Mouse (Mus musculus) kidney, adult 8-10 months (tissue): Measurements from ENCODE around the gene Psg16.

Source experiments
- DNase-seq, 2 experiments: peaks; one replicate each; pipeline ENCODE4 v3.0.0; 2022

Gene Psg16

DNA sequence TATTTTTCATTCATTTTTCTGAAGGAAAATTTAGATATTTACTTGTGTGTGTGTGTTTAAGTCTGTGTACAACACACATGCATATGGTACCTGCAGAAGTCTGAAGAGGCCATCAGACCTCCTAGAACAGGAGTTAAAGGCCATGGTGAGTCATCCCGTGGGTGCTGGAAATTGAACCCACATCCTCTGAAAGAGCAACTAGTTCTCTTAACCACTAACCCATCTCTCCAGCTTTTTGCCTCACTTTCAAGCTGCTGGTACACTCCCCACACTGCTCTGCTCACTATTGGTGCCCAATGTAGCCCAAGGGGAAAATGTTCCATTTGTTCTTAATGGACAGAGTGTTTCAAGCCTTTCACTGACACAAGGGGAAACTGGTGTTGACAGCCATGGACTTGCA is 61.5 kb downstream of the Psg16 start:
- no peak for DNase-seq

DNA sequence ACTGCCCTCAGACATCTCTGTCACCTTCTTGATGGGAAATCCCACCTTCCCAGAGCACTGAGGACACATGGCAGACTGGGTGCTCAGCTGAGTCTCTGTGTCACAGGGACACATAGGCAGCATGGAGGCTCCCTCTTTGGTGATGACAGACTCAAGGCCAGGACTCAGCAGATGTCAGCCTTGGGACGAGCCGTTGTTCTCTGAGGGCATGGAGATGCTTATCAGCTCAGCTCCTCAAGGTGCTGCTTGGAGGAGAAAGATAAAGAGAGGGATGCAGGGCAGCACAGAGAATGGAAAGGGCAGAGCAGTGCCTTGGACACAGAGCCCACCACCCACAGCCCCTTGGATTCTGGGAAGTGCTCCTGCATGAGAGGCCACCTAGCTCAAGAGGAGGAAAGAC is 76.1 kb downstream of the Psg16 start, which contains the start of gene Ceacam3:
TSS of gene Ceacam3 (plus strand) at position 352 of the 400 bp plus-strand sequence.
- DNase-seq: no peak

DNA sequence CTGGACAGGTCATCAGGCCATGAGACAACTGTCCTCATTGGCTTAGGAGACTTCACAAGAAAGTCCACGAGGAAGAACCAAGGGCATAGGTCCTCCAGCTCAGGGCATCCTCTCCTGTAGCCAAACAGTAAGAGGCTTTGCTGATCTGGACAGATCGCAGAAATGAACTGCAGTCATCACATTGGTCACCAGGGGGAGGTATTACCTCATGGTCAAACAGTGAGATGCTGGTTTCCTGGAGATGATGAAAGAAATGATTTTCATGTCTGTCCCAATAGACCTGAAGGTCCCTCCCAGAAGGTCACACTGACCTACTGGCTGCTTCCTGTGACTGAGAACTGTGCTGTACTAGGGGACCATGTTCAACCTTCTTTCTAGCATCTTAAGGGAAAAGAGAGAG is 81.8 kb downstream of the Psg16 start:
- peak; percentile 68 to 87 for DNase-seq

DNA sequence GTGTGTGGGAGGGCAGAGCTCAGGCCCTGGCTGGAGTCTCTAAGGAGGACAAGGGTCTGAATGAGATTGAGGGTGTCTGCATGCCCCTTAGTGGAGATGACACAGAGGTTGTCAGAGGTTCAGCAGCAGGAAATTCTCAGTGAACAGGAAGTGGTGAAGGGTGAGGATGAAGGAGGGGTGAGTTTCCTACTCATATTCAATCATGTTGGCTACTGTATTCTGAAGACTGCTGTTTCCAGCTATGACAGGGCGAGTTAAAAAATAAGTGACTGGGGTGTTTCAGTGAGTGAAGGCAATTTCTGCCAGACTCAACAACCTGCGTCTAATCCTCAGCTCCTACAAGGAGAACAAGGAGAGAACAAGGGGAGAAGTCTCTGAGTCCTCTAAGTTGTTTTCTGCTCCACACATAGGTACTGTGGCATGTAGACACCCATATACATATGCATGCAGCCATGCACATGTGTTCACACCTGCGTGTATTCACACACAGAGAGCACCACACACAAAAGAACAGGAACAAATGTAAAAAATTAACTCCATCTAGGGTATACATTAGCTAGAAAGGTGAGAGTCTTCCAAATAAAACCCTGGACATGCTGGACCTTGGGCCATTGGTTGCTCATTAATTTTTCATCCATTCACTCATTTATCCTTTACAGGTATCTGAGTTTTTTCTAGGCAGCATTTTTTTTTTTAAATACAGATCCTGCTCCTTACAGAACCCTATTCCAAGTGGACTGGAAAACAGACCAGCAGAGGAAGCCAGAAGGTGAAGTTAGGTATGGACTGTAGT is 83.2 kb downstream of the Psg16 start:
- DNase-seq: peak; percentile 40 to 80

DNA sequence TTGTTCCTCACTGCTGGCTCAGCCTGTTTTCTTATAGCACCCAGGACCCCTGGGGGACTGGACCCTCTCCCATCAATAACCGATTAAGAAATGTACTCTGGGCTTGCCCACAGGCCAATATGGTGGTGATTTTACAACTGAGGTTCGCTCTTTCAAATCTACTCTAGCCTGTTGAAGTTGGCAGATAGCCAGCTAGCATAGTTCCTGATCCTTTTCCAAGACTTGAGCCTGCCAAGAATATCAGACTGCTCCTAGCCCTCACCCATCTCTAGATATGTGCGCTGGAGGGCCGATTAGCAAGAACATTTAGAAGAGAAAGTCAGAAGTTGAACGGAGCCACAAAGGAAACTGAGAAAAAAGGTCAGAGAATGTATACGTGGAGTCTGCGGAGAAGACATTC is 85.2 kb downstream of the Psg16 start:
- peak; percentile 41 to 57 for DNase-seq

DNA sequence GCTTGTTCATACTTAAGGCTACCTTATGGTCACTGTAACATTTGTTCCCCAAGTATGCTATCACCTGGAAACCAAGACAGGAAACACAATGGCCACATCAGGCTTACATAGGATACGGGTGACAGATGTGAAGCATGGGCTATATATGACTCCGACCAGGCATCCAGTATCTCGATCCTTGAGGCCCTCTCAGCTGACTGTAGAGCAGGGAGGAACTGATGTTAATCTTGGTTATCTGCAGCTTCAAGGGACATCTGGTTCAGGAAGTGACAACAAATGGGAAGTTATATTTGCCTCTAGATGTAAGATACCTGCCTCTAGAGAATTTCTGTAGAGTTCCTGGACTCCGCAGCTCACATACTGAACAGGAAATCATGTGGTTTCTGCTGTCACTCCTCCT is 98.0 kb downstream of the Psg16 start:
- DNase-seq: no peak
